Mouse (Mus musculus): Measurements from ENCODE around the gene Zfp36l1. TPM values are rescaled to one million over a fixed set of nuclear protein-coding genes. Genes with fewer than 3 reads are reported as not detected.

Gene Zfp36l1
- polyA plus RNA-seq, 1 experiment from 2014 or later, result 148 TPM

DNA sequence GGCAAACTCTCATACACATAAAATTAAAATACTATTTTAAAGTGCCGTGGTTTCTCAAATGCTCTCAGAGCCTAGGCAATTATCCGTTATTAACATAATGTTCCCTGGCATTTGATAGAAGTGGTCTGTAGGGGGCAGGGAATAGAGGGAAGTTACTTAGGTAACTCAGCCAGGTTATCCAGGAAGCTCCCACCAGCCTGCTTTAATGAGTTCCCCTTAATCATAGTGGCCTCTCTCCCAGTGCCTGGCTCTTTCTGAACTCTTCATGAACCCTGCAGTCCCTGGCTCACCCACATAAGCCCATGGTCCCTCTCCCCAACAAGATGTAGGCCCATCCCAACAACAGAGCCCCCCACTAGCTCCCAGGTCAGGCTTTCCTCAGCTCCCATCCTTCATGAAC lies 31.4 kb downstream of the Zfp36l1 start:
- H3K4me2 ChIP-seq, result no peak overlapping the region
- H3K4me1 ChIP-seq, result peaks cover 33% of the 10 kb centered on the region
- H3K9me3 ChIP-seq, result no peaks in the 10 kb centered on the region
- ATAC-seq (ENCODE audit: insufficient number of reproducible peaks, low FRiP score, low TSS enrichment, low read depth), result no peak
- no peak overlapping the region for H3K9ac ChIP-seq
- no peak overlapping the region for H3K4me3 ChIP-seq
- H3K27ac ChIP-seq, result no peak overlapping the region
- H3K36me3 ChIP-seq, result no peaks in the 10 kb centered on the region
- H3K27me3 ChIP-seq, result no peaks in the 10 kb centered on the region
- 47% methylated on average over 2 of the region's 2 CpGs for WGBS

DNA sequence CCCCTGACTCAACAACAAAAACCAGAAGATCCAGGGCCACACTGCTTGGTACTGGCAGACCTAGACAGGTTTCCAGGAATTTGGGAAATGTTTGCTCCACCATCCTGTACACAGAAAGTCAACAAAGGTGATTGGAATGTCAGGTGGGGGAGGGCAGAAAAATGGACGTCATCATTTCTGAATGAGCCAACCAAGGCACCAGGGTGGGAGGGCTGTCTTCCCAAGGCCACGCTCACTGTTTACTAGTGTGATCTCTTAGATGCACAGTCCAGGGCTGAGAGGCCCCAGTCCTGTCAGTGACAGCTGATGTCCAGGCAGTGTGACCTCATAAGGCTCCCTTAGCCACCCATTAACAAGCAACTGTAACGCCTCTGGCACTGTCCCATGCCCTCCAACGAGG lies 32.9 kb downstream of the Zfp36l1 start:
- WGBS, result 89% methylated on average over 4 of the region's 4 CpGs
- Histone ChIP-seq H3K4me3 (no peak overlapping the region), H3K4me2 (no peak overlapping the region), H3K9me3 (no peaks in the 10 kb centered on the region), H3K27ac (no peak overlapping the region), H3K9ac (no peak overlapping the region), H3K27me3 (no peaks in the 10 kb centered on the region), H3K36me3 (no peaks in the 10 kb centered on the region), H3K4me1 (peaks cover 32% of the 10 kb centered on the region)
- ATAC-seq (ENCODE audit: insufficient number of reproducible peaks, low FRiP score, low TSS enrichment, low read depth), result no peak

DNA sequence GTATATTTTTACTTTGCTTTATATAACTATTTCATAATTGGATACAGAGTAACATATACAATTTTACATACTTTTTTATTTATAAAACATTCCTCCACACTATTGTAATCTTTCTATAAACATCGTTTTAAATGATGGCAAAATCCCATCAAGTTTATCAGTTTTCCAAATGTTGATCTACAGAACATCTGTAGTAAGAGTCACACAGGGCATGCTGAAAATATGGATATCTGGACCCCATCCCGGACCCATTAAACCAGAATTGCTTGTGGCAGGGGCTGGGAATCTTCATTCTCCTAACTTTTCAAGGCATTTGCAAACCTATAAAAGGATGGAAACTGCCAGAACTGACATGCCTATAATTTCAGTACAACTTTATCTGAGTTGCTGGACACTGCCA lies 38.5 kb downstream of the Zfp36l1 start:
- 65% methylated on average over 2 of the region's 2 CpGs for WGBS

DNA sequence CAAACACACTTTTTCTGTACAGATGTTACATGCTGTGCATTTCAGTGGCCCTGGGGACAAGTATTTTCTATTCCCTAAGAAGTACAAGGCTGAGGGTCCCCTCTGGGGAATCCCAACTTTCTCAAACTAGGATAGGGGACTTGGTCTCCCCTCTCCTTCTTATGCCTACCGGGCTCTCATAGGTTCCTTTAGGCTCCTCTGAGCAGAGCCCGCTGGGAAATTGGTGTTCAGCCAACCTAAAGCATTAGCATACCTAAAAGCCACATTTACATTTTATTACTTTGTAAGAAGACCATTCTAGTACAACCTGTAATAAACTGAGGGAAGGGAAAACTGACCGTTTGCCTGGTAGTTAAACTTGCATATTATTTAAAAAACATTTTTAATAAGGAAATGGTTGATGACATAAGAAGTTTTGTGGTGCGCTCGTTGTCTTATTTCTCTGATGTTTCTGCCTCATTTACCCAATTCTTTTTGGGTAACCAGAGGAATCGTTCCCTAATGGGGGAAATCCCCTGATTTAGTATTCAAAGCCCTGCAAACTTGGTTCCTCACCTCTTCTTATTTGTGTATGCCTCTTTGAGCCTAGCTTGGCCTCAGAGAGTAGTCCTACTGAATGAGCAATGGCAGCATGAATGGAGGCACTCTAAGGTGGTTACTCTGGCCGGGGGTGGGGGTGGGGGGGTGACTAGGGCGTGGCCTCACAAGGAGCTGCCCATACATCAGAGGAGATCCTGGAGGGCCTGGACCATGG lies 42.1 kb downstream of the Zfp36l1 start:
- H3K9me3 ChIP-seq, result no peaks in the 10 kb centered on the region
- no peak overlapping the region for H3K4me3 ChIP-seq
- H3K27me3 ChIP-seq, result no peaks in the 10 kb centered on the region
- no peak overlapping the region for H3K27ac ChIP-seq
- no peaks in the 10 kb centered on the region for H3K36me3 ChIP-seq
- WGBS, result 37% methylated on average over 8 of the region's 8 CpGs
- ATAC-seq (ENCODE audit: insufficient number of reproducible peaks, low FRiP score, low TSS enrichment, low read depth), result no peak
- no peak overlapping the region for H3K9ac ChIP-seq
- H3K4me1 ChIP-seq, result peaks cover 5% of the 10 kb centered on the region; the same call in 1 of the 2 replicates
- no peak overlapping the region for H3K4me2 ChIP-seq

More for the DNA sequence above, 38.5 kb downstream of the Zfp36l1 start:
- peaks cover 5% of the 10 kb centered on the region; the same call in 1 of the 2 replicates for H3K4me1 ChIP-seq
- peak overlapping the region; percentile 60; the same call in 1 of the 2 replicates for H3K27ac ChIP-seq
- H3K4me3 ChIP-seq, result no peak overlapping the region
- H3K9me3 ChIP-seq, result no peaks in the 10 kb centered on the region
- no peaks in the 10 kb centered on the region for H3K27me3 ChIP-seq
- ATAC-seq (ENCODE audit: insufficient number of reproducible peaks, low FRiP score, low TSS enrichment, low read depth), result no peak
- H3K36me3 ChIP-seq, result no peaks in the 10 kb centered on the region
- H3K9ac ChIP-seq, result no peak overlapping the region
- no peak overlapping the region for H3K4me2 ChIP-seq

DNA sequence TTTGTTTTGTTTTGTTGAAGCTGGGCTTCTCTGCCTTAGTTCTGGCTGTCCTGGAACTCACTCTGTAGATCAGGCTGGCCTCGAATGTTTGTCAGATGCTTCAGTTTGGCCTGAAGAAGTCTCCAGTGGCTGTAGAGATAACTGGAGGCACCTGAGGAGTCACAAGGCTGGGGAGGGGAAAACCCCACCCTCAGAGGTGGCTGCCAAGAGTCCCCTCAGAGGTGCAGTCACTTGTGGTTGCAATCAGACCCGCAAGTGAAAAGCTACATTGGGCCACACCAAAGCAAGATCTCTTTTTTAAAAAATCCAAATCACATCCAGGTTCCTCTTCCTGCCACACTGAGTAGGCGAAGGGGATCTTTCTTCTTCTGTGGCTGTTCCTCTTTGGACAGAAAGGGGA lies 43.8 kb downstream of the Zfp36l1 start:
- WGBS, result 90% methylated on average over 3 of the region's 3 CpGs
- ATAC-seq (ENCODE audit: insufficient number of reproducible peaks, low FRiP score, low TSS enrichment, low read depth), result no peak

DNA sequence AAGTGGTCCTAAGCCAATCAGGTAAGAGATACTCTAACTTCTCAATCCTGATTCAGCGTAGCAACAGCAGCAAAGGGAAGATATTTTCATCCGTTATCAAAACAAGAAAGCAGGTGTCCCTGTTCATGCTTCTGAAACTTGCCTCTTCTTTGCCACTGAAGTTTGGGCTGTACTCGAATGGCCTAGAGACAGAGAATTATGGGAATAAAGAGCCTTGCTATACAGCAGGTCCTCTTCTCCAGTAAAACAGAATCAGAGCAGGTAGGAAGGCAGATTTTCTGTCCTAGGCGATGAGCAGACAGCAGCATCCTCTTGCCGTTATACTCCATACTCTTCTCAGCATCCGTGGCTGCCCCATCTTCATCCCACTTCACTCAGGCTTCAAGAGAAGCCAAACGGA lies 44.8 kb downstream of the Zfp36l1 start:
- no peaks in the 10 kb centered on the region for H3K27me3 ChIP-seq
- no peak overlapping the region for H3K27ac ChIP-seq
- H3K4me1 ChIP-seq, result peaks cover 10% of the 10 kb centered on the region
- H3K4me3 ChIP-seq, result no peak overlapping the region
- 81% methylated on average over 7 of the region's 7 CpGs for WGBS
- H3K4me2 ChIP-seq, result no peak overlapping the region
- no peak for ATAC-seq (ENCODE audit: insufficient number of reproducible peaks, low FRiP score, low TSS enrichment, low read depth)
- no peaks in the 10 kb centered on the region for H3K9me3 ChIP-seq
- H3K36me3 ChIP-seq, result no peaks in the 10 kb centered on the region
- no peak overlapping the region for H3K9ac ChIP-seq

More for the DNA sequence above, 43.8 kb downstream of the Zfp36l1 start:
- H3K4me3 ChIP-seq, result no peak overlapping the region
- H3K36me3 ChIP-seq, result no peaks in the 10 kb centered on the region
- H3K27ac ChIP-seq, result no peak overlapping the region
- no peaks in the 10 kb centered on the region for H3K9me3 ChIP-seq
- H3K27me3 ChIP-seq, result no peaks in the 10 kb centered on the region
- H3K4me1 ChIP-seq, result peaks cover 3% of the 10 kb centered on the region; the same call in 1 of the 2 replicates
- H3K4me2 ChIP-seq, result no peak overlapping the region
- H3K9ac ChIP-seq, result no peak overlapping the region

DNA sequence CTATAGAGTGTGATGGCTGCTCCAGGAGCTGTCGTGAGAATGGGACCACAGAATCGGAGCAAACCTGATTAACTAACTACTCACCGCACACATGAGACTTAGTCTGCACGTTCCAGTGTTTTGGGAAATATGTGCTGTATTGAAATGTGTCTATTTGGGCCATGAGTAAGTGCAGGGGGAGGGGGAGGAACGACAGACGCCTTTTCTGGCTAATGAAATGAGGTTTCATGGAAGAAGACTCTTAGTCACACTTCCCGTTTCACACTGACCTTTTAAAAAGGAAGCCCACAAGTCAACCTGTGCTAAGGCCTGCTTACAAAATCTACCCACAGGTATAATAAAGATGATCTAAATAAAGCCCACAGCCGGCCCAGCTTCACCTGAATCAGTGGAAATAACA lies 47.8 kb downstream of the Zfp36l1 start:
- no peaks in the 10 kb centered on the region for H3K9me3 ChIP-seq
- no peak overlapping the region for H3K27ac ChIP-seq
- 68% methylated on average over 8 of the region's 8 CpGs for WGBS
- no peaks in the 10 kb centered on the region for H3K36me3 ChIP-seq
- ATAC-seq (ENCODE audit: insufficient number of reproducible peaks, low FRiP score, low TSS enrichment, low read depth), result no peak
- peaks cover 30% of the 10 kb centered on the region for H3K4me1 ChIP-seq
- H3K4me3 ChIP-seq, result no peak overlapping the region
- H3K9ac ChIP-seq, result no peak overlapping the region
- no peaks in the 10 kb centered on the region for H3K27me3 ChIP-seq
- H3K4me2 ChIP-seq, result no peak overlapping the region

DNA sequence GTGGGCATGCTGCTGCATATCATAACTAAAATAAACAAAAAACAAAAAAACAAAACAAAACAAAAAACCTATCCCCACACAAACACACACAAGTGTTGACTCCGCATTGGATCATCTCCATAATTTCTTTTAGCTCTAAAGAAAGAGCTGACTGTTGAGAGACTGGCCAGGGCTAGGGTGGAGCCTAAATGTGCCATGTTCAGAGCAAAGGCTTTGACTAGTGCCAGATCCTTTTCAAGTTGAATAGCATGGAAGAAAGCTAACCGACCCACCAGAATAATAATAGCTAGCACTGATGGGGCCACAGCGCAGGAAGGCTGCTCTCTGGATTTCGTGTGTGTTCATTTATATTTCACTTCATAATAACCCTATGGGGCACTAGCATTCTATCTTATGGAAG lies 48.5 kb downstream of the Zfp36l1 start:
- WGBS, result 77% methylated on average over 4 of the region's 4 CpGs
- 0 out of 2 replicates have a peak overlapping the region, but pooled peaks have one; percentile 6 for H3K27ac ChIP-seq
- H3K36me3 ChIP-seq, result no peaks in the 10 kb centered on the region
- H3K4me1 ChIP-seq, result peaks cover 30% of the 10 kb centered on the region
- no peaks in the 10 kb centered on the region for H3K27me3 ChIP-seq
- no peak for ATAC-seq (ENCODE audit: insufficient number of reproducible peaks, low FRiP score, low TSS enrichment, low read depth)
- H3K9me3 ChIP-seq, result no peaks in the 10 kb centered on the region
- H3K9ac ChIP-seq, result no peak overlapping the region
- H3K4me2 ChIP-seq, result no peak overlapping the region
- no peak overlapping the region for H3K4me3 ChIP-seq

DNA sequence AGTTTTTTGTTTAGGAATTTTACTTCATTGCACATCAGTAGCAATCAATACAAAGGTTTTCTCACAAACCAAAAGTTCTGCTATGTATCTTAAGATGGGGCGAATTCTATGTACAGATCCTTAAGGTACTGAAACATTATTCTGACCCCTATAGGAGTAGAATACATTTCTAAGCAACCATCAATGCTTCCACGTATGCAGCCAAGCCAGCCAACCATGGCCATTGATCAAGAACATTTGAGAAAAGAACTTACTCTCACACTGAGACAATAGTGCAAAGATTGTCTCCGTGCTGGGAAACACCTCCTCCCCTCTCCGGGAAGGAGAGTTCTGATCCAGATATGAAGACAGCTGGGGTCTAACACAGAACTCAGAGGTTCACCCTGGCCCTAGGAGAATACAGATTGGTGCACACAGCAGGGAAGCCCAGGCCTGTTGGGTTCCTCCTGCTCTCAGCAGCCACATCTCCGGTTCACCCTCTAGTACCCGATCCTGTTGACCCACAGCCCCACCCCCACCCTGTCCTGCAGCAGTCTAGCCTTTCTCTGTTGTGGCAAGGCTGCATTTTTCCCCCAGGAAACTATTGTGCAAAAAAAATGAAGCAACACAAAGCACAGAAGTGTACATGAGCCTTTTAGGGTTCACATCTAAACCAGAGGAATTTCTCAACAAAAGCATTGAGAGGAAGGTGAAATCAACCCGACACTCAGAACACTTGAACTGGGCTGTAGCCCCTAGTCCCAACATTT lies 49.2 kb downstream of the Zfp36l1 start:
- WGBS, result 53% methylated on average over 7 of the region's 7 CpGs
- Histone ChIP-seq H3K4me2 (no peak overlapping the region), H3K9me3 (no peaks in the 10 kb centered on the region), H3K9ac (no peak overlapping the region), H3K27me3 (no peaks in the 10 kb centered on the region), H3K4me1 (peaks cover 30% of the 10 kb centered on the region), H3K36me3 (no peaks in the 10 kb centered on the region), H3K4me3 (no peak overlapping the region), H3K27ac (peak overlapping the region; percentile 85)
- ATAC-seq (ENCODE audit: insufficient number of reproducible peaks, low FRiP score, low TSS enrichment, low read depth), result no peak

DNA sequence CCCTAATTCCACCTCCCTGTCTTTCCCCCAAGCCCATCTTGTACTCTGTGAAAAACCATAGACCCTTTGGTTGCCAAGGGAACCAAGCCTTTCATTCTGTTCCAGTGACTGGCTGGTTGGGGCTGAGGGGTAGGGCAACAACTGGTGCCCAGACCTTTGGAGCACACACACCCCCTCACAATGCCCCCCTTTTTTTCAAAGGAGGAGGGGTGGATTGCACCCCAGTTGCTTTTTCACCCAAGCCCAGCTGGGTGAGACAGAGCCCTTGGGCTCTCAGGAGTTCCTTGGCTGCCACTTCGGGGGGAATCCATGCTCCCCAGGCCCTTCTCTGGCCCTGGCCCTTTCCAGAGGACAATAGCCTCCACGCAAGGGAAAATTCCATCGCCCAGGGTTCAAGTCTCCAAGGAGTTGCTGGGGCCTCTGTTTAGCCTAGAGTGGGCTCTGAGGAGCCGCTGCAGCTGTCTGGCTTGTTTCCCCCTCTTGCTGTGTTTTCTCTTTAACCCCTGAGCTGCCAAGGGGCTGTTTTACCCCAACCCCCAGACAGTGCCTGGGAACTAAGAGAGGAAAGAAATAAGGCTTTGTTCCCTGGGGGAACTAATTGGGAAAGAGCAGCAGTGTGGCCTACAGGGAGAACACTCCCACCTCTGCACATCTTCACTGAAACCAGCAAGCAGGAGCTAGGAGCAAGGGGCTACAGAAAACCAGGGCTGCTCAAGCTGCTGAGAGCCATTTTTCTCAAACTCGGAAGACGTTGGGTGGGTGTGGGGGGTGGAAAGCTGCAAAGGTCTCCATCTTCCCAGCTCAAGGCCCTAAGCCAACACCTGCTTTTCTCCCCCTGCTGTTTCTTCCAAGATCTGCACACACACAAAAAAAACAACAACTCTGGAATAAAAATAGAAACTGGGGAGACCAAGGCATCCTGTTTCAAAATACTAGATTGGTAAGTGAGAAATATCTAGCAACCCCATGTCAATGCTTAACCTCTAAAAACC lies 50.1 kb downstream of the Zfp36l1 start:
- H3K4me3 ChIP-seq, result no peak overlapping the region
- peak overlapping the region; percentile 85 for H3K27ac ChIP-seq
- no peaks in the 10 kb centered on the region for H3K36me3 ChIP-seq
- no peaks in the 10 kb centered on the region for H3K9me3 ChIP-seq
- no peaks in the 10 kb centered on the region for H3K27me3 ChIP-seq
- 0 out of 2 replicates have a peak overlapping the region, but pooled peaks have one; percentile 4 for H3K4me2 ChIP-seq
- peak; percentile 63; the same call in 1 of the 2 replicates for ATAC-seq (ENCODE audit: insufficient number of reproducible peaks, low FRiP score, low TSS enrichment, low read depth)
- H3K9ac ChIP-seq, result no peak overlapping the region
- peaks cover 30% of the 10 kb centered on the region for H3K4me1 ChIP-seq
- WGBS, result 8% methylated on average over 6 of the region's 6 CpGs

DNA sequence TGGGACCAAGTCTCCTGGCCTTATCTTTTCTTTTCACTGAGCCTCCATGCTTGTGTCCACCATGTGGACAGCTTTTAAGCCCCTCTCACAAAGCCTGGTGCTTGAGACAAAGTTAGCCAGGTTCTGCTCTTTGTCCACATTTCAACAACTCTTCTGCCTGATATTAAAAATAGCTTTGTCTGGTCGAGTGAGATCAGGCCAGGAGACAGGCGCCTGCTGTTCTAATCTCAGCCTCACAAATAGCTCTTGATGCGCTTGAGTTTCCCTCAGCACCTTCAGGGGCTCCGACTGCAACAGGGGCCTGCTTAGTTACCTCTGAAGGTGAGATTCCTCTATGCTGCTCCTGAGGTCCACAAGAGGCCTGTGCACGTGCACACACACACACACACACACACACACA lies 51.0 kb downstream of the Zfp36l1 start:
- Histone ChIP-seq H3K36me3 (no peaks in the 10 kb centered on the region), H3K27ac (peak overlapping the region; percentile 85), H3K9me3 (no peaks in the 10 kb centered on the region), H3K4me1 (peaks cover 30% of the 10 kb centered on the region), H3K27me3 (no peaks in the 10 kb centered on the region), H3K9ac (no peak overlapping the region), H3K4me2 (no peak overlapping the region), H3K4me3 (no peak overlapping the region)
- 40% methylated on average over 5 of the region's 5 CpGs for WGBS
- ATAC-seq (ENCODE audit: insufficient number of reproducible peaks, low FRiP score, low TSS enrichment, low read depth), result no peak

All from limb, embryonic 15.5 days (tissue).